Mouse (Mus musculus) macrophage (primary cell): ENCODE data around the gene Vmn1r233. TPM values are rescaled to one million over a fixed set of nuclear protein-coding genes. Genes with fewer than 3 reads are reported as not detected.

Experiments used
- polyA plus RNA-seq: library from polyadenylated mRNA; stranded (reverse); fragments of 250-400 nt; gene quantifications from 3 replicates; pipeline ENCODE4 v1.2.4, GENCODE M21; 2018; ENCODE audit warnings: inconsistent platforms

Vmn1r233 gene
- polyA plus RNA-seq, 1 experiment from 2014 or later = not detected

Other genes with a start within 250 kb of the Vmn1r233 start
- not detected in 3 replicates for gene Vmn1r228, start 210.3 kb downstream of the Vmn1r233 start, polyA plus RNA-seq
- gene Vmn1r229, start 184.9 kb downstream of the Vmn1r233 start, polyA plus RNA-seq = not detected in 3 replicates
- not detected in 3 replicates for gene Vmn1r230, start 156.0 kb downstream of the Vmn1r233 start, polyA plus RNA-seq
- gene Vmn1r231, start 91.4 kb downstream of the Vmn1r233 start, polyA plus RNA-seq = not detected in 3 replicates
- gene Vmn1r232, start 76.8 kb downstream of the Vmn1r233 start, polyA plus RNA-seq = not detected in 3 replicates
- gene Ppp2r1a, start 51.2 kb downstream of the Vmn1r233 start, polyA plus RNA-seq = 155 to 220 TPM (median 207 TPM) in 3 replicates
- 10.6 to 13.8 TPM (median 12.7 TPM) in 3 replicates for gene Zfp160, start 12.4 kb upstream of the Vmn1r233 start, polyA plus RNA-seq
- not detected in 3 replicates for gene Vmn1r234, start 229.6 kb upstream of the Vmn1r233 start, polyA plus RNA-seq